Mouse (Mus musculus) thymus, postnatal 10 days (tissue): ENCODE results near the gene Inmt.
A peak's percentile ranks its signal among the peaks of the same experiment; 100 is the strongest.
"Not testable (repeated sequence)": the region's sequence is repeated elsewhere in the genome, so short reads cannot be mapped to it uniquely, and the experiment has no call there.

Experiments used
- DNase-seq, 2 experiments: peaks; one replicate each; pipeline ENCODE4 v3.0.0; 2021; ENCODE audit warnings: low spot score in 2 of 2

The Inmt gene

DNA sequence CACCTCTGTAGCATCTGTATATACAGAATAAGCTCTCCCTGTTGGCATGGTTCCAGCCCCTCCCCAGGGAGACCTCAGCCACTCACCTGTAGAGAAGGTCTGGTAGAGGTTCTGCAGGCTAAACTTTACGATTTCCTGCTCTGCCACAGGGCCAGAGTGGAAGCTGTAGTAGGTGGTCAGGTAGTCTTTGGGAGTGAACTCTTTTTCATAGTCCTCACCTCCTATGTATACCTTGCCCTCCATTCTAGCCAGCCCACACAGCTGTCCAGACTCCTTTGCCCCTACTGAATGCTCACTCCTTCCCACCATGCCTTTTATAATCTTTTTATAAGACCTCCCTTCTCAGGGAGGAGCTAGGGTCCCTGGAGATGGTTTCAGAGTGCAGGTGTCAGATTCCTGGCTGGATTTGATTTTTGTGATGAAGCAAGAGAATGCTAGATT, at the start of gene Inmt:
Gene Inmt (minus strand): TSS at position 303 of the 441 bp plus-strand sequence.
- DNase-seq, result no peak

DNA sequence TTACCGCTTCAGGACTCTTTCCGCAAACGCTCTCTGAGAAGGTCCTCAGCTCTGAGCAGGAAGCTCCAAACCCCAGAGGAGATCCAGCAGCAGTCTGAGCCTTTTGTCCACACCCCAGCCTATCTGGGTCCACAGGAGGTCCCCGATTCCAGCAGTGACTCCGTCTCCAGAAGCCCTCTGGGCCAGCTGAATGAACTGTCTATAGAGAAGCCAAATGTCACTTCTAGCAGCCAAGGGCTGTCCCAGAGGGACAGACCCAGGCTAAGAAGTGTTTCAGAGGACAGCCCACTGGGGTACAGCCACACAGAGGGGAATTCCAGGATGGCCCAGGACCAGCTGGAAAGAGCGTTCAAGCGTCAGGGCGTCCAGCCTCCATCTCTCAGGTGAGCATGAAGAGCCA, 49.1 kb upstream of the Inmt start:
- no peak for DNase-seq

DNA sequence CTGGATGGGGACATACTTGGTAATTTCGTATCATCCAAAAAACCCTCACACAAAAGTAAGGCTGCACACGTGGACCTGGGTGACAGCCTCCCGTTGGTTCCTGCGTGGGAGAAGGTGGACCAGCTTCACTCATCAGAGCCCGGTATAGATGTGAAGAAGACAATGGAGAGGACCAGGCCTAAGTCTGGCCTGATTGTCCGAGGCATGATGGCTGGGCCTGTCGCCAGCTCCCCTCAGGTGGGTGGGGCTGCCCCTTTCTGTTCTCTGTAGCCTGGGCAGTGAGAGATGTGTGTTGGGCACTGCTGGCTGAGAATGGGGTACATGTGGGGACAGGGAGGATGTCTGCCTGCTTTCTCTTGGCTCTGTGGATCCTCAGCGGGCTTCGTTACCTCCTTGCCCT, 43.4 kb upstream of the Inmt start:
- no peak for DNase-seq

DNA sequence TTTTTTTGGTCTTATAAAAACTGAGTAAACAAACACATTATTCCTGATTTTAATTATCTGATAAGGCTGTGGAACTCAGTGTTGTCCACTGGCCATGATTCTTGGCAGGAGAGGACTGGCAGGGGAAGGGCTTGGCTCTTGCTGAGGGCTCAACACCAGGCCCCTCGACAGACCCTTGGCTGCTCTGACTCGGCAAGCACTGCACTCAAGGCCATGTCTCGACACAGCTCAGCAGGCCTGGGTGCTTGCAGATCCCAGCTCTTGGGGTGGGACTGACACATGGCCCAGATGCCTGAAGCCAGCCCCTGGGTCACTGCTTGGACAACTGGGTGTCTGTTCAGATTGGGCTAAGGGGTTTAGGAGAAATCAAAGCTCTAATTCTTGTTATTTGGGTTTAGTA, 39.7 kb upstream of the Inmt start:
- DNase-seq, result no peak

DNA sequence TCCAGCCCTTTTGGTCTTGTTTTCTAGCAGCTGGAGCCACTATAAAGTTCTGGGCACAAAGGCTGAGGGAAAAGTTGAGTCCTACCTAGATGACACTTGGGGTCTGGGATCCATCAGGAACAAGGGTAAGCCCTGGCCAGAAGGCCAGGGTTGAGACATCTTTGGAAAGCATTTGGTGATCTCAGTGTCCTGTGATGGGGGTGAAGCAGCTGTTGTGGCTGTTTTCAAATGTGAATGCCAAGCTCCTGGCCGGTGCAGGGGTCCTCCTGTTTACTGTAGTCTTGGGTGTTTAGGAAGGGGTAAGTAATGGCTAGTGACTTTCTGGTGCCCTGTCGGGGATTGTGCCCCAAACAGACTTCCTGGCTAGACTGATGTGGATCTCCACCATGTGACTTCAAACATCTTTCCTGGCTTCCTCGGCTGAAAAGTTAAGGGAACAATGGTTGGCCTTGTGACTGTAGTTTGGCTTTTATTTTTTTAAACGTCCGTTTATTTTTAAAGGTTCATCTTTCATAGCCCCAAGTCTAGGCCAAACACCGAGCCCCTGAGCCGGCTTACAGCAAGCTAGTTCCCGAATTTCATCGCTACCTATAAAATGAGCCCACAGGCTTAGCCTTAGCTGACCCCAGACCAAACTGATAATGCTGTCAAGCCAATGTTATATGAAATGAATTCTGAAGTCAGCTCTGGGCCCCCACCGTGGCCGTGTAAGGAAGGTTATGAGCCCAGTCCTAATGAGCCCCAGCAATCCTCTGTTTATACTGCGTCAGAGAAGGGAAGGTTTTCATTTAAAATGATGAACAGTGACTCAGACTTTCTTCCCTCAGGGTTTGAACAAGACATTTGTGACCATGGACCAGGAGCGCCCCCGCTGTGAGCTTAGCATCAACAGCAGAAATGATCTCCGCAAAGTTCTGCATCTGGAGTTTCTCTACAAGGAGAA, 35.9 kb upstream of the Inmt start:
- no peak for DNase-seq

DNA sequence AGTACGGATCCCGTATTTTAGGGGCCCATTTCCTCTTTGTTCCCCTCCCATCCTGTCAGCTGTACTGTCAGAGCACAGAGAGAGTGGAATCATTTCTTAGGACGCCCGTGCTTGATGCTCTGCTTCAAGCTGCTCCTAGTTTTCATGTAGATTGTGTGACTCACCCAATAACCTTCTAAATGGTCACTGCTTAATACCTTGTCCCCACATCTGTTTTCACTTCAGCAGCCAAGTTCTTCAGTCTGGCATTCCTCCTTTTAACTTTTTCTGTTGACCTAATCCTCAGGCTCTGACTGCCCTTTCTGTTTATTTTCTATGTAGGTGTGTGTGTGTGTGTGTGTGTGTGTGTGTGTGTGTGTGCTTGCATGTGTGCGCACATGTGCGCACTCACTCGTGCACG, 32.9 kb upstream of the Inmt start:
- DNase-seq, result no peak

DNA sequence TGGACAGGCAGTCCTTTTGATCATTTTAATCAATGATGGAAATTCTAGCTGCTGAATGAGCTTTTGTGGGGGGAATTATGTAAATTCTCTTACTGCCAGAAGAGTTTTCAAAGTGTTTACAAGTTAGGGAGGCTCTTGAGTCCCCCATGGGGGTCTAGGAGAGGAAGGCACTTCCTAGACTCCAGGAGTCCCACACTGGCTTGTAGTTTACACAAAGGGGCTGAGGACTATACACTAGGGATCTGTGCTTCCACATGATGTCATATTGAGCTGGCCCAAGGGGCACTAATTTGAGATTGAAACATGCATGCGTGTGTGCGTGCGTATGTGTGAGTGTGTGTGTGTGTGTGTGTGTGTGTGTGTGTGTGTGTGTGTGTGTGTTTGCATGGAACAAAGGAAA, 29.1 kb upstream of the Inmt start:
- DNase-seq, result no peak

DNA sequence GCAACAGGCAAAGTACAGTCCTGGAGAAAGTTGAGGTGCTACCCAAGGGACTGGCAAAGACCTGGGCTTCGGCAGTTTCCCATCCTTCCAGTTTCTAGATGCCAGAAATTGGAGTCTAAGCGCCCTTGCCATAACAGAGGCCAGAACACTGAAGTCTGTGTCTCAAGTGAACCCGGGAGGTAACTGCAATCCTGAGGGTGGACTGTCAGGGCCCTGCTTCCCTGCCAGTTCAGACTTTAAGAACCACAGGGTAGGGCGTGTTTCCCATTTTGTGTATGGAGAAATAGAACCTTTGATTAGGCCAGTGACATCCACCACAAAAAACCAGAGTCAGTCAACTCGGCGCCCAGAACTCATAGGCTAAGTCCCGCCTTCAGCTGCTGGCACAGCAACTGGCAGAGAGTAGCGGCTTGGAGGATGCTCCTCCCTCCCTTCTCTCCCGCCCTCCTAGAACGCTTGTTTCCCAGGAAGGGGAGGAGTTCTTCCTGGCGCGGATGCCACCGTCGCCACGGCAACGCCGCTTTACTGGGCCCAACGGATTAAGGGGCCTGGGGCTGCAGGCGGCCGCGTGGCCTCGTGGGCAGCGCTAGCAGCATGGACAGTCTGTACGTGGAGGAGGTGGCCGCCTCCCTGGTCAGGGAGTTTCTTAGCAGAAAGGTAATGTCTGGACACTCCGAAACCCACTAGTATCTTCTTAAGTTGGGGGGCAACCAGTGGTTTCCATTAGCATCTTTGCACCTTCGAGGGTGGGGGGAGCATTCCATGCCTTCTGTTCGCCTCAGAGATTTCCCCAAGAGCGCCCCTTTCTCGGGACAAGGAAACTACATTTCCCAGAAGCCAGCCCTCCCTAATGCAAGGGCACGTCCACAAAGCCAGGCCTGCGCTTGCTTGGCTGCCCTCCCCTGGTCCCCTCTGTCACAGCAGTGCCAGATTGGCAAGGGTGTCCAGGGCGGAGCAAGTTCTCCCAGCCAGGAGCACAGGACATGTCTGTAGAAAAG, 28.4 kb upstream of the Inmt start, which contains the start of gene Mindy4:
Gene Mindy4 (plus strand): TSS at position 471 of the 998 bp plus-strand sequence.
- peak; percentile 49 to 56 for DNase-seq

DNA sequence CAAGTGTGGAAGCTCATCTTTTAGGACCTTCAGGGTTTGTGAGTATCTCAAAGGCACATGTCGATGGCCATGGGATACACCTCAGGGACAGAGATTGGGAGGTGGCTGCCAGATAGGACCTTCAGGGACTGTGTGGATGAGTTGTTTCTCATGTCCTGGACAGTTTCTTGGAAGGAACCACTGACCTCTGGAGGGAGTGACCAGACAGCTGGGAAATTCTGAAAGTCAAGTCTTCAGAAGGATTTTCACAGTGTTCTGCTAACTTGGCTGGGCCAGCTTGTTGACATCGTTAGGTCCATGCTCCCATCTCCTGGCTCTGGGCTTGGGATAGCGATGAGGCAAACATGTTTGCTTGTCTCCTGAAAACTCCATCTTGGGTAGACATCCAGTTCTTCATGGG, 24.2 kb upstream of the Inmt start:
- DNase-seq, result no peak

DNA sequence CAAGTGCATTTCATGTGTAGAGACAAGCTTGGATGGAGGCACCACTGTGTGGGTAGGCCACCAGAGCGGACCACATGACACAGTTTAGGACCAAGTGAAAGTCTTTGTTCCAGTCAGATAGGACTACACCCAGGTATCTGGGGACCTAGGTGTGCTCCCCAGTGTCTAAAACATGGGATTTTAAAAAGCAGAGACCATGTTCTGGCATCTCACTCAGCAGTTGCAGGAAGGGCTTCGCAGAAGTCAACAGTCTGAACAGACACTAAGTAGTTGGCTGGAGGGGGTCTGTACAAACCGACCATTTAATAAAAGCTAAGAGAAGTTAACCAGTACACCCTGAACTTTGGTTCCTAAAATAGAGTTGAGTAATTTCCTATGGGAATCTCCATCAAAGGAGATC, 18.3 kb upstream of the Inmt start:
- DNase-seq, result no peak

DNA sequence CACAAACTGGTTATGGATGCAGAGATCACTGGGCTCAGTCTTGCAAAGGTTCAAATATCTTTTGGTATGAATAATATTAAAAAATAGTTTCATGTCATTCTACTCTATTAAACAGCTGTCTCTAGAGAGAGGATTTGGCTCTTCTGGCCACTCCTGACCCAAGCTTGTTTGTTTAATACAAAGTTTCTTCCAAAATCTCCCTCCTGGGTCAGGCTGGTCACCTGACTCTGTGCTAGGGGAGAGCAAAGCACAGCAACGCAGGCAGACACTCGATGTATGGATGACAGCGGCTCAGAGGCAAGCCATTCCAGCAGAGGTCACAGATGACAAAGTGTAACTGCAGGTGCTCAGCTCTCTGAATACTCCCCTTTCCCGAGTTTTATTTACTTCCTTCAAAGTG, 16.7 kb upstream of the Inmt start:
- DNase-seq, result no peak

DNA sequence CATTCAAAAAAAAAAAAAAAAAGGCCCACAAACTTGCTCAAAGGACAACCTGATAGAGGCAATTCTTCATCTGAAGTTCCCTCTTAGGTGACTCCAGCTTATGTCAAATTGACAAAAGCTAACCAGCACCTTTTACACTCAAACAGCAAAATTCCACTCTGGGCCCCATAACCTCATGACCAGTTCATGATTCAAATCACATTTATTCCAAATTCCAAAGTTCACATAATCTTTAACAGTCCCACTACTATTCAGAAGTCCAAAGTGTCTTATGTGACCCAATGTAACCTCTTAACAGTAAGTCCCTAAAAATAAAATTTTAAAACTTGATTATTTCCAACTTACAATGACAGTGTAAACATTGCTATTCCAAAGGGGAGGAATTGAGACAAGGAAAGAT, 14.6 kb upstream of the Inmt start:
- no peak for DNase-seq

DNA sequence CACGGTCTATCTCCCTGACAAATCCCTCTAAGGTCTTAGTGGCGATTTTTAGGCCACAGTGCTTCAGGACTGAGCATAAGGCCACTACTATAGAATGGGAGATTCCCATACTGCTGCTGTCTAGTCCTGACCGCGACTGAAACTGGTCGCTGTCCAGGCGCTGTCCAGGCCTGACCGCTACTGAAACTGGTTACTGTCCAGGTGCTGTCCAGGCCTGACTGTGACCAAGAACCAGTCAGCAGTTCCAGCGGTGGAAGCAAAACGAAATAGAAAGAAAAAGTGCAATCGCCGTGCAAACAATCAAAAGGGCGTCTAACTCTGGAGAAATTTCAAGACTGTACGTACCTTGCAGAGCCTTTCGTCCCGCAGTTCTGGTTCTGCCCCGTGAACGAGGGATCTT, 13.0 kb upstream of the Inmt start:
- DNase-seq, result not testable (repeated sequence)

DNA sequence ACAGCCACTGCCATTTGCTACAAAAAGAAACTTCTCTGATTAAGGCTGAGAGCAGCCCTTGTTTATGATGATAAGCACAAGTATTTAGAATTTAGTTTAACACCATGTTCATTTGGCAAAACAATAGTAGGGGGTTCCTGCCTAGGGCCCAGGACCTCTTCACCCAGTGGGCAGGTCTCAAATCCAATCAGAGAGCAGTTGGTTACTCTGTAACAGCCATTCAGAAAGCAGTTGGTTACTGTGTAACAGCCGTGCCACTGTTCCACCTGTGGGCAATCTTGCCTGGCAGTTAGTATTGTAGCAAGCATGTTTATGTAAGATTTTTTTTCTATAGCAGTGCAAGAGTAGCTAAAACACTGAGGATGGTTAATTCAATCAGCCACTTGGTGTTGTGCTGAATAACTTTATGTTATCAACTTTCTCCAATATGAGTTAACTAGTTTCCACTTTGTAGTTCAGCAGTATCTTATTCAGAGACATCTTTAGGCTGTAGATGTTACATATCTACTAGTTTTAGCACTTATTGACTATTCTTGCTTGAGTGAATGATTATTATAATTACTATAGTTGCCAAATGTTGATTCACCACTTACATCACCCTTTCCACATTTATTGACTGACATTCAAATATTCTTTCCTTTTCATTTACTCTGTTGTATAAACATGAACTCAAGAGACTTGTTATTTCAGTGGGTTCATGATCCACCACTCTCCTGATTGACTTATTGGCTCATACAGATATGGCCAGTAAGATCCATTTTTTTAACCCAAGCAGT, 8.0 kb upstream of the Inmt start:
- no peak for DNase-seq

DNA sequence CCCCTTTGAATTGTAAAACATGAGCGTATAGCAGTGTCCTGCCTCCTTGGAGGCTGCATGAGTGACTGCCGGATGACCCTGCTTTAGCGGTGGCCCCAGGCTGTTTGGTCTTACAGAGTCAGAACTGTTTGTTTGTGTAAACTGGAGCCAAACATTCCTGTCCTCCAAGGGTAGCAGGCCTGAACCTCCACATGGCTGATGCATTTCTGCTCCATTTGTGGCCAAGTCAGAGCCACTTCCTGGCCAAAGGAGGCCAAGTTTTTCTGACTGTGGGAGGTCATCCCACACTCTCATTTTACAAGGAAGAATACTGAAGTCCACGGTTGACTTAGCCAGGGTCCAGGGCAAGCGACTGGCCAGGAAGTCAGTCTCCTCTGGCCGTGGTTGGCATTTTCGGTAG, 4.7 kb upstream of the Inmt start:
- DNase-seq, result no peak

DNA sequence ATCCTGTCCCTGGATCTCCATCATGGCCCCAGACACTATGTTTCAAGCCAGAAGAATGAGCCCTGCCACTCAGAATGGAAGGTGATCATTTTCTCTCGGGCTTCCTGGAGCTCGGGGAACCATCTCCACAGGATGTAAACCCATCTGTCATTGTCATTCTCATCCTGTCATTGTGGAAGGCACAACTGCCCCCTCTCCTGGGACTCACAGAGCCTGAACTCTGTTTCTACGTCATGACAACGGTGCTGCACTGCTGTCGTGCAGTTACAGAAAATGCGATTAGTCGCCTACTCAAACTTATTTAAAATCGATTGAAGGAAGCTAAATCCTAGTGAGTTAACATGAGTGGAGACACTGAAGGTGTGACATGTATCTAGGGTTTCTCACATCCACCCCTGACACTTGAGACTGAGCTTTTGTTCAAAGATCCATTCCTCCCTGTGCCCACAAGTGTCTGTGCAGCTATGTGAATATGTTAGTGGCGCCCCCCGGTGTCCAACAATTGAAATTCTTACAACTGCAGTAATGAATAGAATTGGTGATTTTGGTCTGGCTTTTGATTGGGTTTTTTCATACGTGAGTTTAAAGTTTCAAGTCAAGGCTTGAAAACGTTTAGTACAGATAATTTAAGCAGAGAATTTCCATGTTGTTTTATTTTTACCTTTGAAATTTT, 2.4 kb upstream of the Inmt start:
- peak in 1 of 2 experiments; percentile 17 for DNase-seq

DNA sequence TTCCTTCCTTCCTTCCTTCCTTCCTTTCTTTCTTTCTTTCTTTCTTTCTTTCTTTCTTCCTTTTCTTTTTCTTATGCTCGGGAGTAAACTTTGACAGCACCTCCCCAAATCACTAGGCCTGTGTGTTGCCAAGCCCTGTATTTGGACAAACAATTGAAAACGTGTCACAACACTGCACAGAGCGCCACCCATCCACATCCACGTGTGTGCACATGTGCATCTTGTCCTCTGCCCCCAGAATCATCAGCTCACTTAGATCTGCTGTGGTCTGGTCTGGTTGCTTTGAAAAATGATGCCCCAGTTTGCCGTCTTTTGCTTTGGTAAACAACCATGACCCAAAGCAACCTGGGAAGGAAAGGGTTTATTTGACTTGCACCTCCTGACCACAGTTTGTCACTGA, 1.0 kb upstream of the Inmt start:
- no peak for DNase-seq

DNA sequence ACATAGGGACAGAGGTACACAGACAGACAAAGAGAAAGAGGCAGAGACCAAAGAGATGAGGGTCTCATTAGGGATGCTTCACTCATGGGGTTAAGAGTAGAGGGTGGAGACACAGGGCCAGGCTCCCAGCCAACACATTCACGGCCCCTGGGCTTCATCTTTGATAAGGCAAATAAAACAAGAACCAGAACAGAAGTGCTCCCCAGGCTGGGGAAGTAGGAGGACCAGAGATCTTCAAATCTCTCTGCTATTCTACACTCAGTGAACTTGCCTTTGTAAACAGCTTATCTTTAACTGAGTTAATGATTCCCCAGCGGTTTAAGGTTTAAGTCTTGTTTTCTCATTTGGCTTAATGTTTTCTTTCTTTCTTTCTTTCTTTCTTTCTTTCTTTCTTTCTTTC, 613 bp upstream of the Inmt start:
- no peak for DNase-seq

DNA sequence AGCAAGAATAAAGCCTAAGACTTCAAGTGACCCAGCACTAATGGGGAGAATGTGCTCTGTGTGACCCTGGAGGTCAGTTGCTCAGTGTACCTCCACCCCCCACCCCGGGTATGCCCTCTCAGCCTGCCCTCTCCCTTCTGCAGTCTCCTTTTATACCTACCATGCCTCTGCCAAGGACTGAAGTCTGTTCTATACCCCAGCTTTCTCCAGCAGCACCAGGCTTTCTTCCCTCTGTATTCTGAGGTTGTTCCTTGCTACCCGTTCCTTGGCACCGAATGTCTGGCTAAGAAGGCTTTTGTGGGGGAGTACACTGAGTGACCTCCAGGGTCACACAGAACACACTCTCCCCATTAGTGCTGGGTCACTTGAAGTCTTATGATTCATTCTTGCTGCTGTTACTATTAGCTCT, 898 bp downstream of the Inmt start:
- no peak for DNase-seq

DNA sequence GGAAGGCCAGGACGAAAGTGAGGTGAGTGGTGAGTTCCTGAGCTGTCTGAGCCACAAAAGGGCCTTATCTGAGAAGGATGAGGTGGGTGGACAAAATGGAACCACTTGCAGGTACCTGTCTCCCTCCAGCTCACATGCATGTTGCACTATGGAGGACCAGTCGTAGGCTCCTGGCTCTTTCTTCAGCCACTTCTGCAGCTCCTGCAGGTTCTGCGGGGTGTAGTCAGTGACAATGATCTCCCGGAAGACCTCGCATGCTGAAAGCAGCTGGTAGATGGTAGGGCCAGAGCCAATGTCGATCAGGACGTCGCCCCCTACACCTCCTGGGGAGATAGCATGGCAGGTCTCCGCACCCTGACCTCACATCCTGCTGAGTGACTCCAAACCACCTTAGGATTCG, 1.7 kb downstream of the Inmt start:
- DNase-seq, result no peak

DNA sequence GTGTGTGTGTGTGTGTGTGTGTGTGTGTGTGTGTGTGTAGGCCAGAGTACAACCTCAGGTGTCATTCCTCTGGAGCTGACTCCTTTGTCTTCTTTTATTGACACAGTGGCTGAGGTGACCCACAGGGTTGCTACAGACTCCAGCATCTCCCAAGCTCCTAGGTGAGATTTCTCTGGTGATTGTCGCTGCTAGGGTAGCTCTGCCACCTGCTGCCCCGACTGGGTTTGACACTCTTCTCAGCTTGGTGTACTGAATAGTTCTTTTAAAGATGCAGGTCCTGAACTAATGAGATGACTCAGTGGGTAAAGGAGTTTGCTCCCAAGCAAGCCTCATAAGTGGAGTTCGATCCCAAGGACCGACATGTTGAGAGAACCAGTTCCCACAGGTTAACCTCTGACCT, 3.2 kb downstream of the Inmt start:
- no peak for DNase-seq
